Mouse (Mus musculus) left cerebral cortex, postnatal 4 days (tissue): ENCODE measurements at regions not wholly inside any gene's neighbourhood (a gene's known extent, or its start where the extent isn't known, plus 50 kb on each side); places are given as distances from the start of the nearest gene placed in this dataset.

Experiments used
- DNase-seq: peaks from one replicate; pipeline ENCODE4 v3.0.0-alpha.2; 2022
- intact Hi-C: fragments of 180-260 bp; cut with DNase I; formaldehyde crosslinking; loops from one replicate; pipeline ENCODE4 v1.15.1; 2025

DNA sequence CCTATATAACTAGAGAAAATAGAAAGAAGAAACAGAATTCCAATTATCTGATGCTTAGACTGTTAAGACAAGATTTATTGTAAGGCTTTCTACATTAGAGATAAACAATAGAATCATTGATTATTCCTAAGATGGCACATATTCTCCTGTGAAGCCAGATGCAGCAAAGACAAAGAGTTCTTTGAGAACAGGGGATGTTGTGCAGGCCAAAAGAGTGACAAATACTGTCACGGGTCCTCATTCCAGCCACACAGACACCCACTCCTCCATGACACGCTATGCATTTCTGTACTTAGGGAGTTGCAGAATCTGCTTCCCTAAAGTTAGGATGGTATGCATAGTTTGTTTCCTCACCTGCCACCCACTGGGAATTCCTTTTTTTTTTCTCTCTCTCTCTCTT lies 245.2 kb downstream of the Sv2b start:
- DNase-seq, result no peak
- intact Hi-C loops, result no loop called here

GRCm38 (mm10) chr7:75050231-75050630 lies 258.8 kb downstream of the Sv2b start:
- intact Hi-C loops, result no loop called here
- no peak for DNase-seq

DNA sequence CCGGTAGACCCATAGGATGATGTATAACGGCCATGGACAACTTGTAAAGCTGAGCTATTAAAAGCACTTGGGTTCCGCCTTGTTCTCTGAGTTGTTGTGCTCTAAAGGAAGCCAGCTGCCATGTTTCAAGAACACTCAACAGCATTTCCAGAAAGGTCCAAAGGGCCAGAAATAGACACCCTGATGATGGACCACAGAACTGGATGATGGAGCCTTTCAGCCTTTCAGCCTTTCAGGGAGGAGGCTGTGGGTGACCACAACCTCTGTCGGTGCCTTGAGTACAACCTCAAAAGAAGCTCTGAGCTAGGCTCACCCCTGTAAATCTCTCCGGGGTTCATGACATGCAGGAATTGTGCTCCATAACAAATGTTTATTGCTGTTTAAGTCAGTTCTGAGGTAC lies 259.3 kb downstream of the Sv2b start:
- no peak for DNase-seq
- intact Hi-C loops, result no loop called here

DNA sequence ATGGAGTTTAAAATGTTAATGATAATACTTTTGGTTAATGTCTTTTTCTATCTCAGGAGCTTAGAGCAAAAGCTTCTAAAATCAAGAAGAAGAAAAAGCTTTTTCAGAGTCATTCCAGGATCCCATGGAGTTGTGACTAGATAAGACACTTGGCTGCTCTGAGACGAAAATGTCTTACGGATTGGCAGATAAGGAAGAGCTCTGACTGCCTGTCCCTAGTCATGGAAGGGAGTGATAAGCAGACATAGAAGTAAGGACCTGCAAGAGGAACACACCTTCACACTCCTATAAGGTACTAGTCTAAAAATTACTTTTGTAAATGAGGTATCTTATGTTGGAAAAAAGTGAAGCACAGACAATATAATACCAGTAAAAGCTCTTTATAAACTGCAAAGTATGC lies 260.2 kb downstream of the Sv2b start:
- intact Hi-C loops, result no loop called here

DNA sequence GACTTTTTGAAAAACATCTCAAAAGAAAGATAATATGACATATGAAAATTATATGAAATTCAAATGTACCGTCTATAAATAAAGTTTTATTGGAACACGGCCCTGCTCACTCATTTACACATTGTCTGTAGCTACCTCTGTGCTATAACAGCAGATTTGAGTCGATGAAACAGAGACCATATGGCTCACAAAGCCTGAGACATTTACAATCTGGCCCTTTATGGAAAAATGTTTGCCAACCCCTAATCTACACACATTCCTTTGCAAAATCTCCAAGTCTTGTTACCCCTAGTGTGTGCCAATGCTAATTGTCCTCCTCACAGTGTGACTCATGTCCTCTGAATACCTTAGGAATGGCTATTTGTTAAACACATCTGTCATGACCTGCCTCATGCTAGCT lies 261.2 kb downstream of the Sv2b start:
- no peak for DNase-seq

More for the DNA sequence above, 260.2 kb downstream of the Sv2b start:
- no peak for DNase-seq

DNA sequence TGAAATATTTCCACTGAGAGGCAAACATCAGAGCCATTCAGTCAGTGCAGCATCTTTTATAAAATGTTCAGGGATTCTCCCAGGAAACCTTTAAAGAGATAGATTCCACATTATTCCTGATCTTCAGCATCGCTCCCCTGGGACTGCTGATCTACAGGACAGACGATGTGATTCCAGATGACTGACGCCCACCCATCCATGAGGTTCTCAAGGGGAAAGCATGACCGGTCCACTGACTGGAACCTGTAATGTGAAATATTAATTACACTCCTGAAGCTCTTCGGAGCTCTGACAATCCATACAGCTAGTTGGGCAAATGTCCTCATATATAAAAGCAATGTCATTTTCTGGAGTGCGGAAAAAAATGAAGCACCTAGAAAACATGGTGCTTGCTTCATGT lies 268.2 kb downstream of the Sv2b start:
- intact Hi-C loops, result no loop called here

More for the DNA sequence above, 261.2 kb downstream of the Sv2b start:
- intact Hi-C loops, result no loop called here

DNA sequence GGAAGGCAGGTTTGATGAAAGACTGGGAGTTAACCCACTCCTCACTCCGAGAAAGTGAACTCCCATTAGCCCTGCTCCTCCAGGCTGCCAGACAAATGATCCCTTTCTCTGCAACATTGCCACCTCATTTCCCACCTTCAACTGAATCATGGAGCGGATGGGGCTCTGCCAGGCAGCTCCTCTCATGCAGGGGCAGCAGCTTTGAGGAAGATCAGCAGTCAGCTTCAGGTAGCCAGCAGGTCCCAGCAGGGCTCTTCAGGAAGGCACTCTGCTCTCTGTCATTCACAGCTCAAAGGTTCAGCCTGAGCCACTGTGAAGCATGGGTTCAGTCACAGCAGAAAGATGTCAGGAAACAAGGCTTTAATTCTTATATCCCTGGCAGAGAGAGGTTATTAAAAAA lies 282.9 kb downstream of the Sv2b start:
- intact Hi-C loops, result no loop called here
- peak; percentile 27 for DNase-seq

More for the DNA sequence above, 268.2 kb downstream of the Sv2b start:
- DNase-seq, result peak; percentile 15

- no peak for DNase-seq
- intact Hi-C loops, result no loop called here
These were observed 287.1 kb downstream of the Sv2b start for GRCm38 (mm10) chr7:75021966-75022365.

GRCm38 (mm10) chr7:75018640-75019039 lies 290.4 kb downstream of the Sv2b start:
- intact Hi-C loops, result no loop called here
- peak; percentile 1 for DNase-seq

- intact Hi-C loops, result no loop called here
- DNase-seq, result no peak
These were observed 300.6 kb downstream of the Sv2b start for GRCm38 (mm10) chr7:75008481-75008880.

- DNase-seq, result no peak
- intact Hi-C loops, result no loop called here
These were observed 318.9 kb downstream of the Sv2b start for GRCm38 (mm10) chr7:74990198-74990597.

DNA sequence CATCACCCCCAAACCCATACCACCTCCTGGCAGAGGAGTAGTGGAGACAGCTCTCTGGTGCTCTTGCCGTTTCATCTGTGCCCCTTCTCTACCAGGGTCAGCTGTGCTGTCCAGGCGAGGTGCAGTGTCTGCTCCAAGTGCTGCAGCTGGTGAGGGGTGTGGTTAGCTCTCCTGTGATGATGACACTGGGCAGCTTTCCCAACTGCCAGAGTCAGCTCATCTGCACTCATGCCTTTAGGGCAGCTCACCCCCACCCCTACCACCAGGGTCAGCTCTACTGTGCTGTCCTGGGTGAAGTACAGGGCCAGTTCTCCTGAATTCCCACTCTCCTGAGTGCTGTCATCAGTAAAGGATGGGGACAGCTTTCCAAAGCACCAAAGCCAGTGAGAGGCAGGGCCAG lies 329.6 kb downstream of the Sv2b start:
- intact Hi-C loops, result no loop called here
- peak; percentile 33 for DNase-seq

DNA sequence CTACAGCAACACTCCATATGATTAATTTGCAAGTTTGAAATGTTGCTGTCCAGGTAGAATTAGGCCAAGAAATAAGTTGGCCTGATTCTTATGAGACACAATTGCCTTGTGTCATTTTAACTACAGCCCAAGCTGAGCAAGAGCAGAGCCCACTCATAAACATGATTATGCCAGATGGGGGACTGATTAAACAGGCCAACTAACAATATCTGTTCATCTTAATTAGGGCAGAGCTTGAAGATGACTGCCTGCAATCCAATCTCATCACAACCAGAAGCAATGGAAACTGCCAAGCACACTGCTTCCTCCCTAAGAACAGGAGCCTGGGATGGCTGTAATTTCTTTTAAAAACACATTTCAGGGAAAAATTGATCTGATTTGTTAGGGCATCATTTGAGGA lies 333.1 kb downstream of the Sv2b start:
- DNase-seq, result no peak
- intact Hi-C loops, result no loop called here

- no peak for DNase-seq
- intact Hi-C loops, result no loop called here
These were observed 334.6 kb downstream of the Sv2b start for GRCm38 (mm10) chr7:74974448-74974847.

DNA sequence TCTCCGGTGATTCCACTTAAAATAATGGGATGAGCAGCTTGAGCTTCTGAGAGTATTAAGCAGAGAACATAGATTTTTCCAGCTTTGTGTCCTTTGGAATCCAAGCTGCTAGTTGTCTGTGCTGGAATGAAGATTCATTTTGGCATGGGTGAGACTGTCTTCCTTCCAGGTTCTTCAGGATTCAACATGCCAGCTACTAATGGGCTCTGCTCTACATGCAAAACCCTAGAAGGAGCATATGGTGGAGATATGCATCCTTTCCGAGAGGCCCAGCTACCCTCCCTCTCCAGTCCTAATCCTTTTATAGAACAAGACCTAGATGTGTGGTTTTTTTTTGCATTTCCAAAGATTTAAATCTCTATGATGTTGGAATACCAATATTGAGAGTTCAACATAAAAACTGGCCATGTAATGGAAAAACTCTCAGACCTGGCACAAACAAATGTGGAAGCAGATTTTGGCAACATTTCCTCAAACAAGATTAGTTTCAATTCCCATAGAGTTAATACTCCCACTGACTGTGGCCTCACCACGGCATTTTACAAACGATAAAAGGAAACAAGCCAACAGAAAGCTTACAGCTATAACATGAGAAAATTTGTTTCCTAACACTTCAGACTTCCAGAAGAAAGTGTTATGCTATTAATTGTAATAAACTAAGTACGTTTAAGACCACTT lies 364.5 kb downstream of the Sv2b start:
- intact Hi-C loops, result loop anchor here (10.0 kb wide), 1 partner anchor 390 kb away; the partner anchor contains the start of gene Slco3a1
- DNase-seq, result no peak

DNA sequence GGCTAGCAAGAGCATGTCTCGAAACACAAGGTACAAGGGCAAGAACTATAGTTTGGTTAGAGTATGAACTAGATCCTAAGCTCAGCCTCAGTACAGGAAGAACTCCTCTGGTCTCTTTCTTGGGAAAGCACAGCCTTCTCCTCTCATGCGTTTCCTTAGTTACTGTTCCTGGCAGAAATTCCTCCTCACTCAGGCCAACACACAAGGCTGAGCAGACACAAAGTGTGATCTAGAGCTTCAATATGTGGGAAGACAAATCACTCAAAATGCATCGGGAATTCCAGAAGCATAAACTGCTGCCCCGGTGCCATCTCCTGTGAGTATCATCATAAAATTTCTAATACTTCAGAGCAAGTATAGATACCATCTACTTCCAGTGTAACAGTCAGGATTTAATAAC lies 366.1 kb downstream of the Sv2b start:
- intact Hi-C loops, result loop anchor here (10.0 kb wide), 1 partner anchor 388 kb away; the partner anchor contains the start of gene Slco3a1
- DNase-seq, result no peak

- intact Hi-C loops, result loop anchor here (10.0 kb wide), 1 partner anchor 387 kb away; the partner anchor contains the start of gene Slco3a1
- DNase-seq, result peak; percentile 23
These were observed 366.9 kb downstream of the Sv2b start for GRCm38 (mm10) chr7:74942146-74942545.

GRCm38 (mm10) chr7:74929142-74929829 lies 374.7 kb upstream of the Slco3a1 start:
- no peak for DNase-seq
- intact Hi-C loops, result no loop called here

DNA sequence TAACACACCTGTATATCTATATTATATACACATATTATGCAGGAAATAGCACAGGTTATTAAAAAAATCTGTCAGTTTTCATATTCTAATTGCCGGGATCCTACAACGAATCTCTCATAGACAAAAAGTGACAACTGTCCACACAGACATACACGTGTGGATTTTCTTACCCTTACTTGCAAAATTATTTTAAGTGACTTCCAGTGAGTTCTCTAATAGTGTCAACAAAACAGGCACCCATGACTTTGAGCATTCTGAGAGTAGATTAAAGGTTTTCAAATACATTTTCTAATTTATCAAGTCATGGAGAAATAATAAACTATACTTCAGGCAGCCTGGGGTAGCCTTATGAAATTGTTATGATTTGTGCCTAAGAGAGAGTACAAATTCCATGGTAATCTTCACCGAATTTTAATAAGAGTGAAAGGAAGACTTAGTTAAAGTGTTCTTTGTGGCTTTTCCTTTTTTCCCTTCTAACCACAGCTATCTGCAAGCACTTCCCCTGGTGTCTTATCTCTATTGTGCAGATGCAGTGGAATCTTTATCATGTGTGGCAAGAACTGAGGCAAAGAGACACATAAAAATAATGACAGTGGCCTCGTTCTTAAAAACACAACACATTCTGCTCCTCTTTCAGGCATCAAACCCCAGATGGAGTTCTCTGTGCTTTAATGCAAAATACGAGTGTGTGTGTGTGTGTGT lies 373.8 kb upstream of the Slco3a1 start:
- intact Hi-C loops, result no loop called here

DNA sequence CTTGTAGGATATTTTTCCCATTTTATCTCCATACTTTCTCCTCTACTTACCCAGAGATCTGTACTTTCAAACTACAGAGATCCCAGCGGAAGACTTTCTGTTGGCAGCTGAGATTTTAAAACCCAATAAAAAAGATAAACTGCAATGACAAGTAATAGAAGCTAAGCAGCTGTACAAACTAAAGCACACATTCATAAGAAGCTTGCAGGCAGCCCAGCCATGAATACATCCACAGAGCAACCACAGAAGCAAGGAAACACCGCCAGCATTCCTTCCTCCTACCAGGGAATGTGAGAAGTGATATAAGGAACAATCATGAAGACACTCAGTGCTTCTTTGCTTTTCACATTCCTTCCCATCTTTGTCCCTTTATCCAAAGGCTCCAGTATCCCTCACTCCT lies 372.1 kb upstream of the Slco3a1 start:
- intact Hi-C loops, result no loop called here
- no peak for DNase-seq

More for the DNA sequence above, 373.8 kb upstream of the Slco3a1 start:
- no peak for DNase-seq

DNA sequence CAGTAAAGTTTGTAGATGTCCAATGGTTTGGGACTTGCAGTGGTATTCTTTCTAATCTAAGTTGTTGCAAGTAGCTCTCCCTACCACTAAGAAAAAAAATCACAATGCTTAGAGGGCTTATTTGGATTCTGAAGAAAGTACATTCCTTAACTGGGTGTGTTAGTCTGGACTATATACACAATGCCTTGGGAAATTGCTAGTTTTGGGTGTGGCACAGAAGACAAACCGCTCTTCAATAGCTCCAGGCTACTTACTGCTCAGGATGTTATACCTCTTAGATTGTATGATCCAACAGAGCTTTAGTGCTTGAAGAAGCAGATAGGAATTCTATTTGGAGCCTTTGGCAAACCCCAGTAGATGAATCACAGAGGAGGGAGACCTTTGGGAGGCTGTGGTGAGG lies 369.6 kb upstream of the Slco3a1 start:
- DNase-seq, result no peak
- intact Hi-C loops, result no loop called here
